23 mouse cellular contexts compared by ENCODE assay signal in the genomic region with DNA sequence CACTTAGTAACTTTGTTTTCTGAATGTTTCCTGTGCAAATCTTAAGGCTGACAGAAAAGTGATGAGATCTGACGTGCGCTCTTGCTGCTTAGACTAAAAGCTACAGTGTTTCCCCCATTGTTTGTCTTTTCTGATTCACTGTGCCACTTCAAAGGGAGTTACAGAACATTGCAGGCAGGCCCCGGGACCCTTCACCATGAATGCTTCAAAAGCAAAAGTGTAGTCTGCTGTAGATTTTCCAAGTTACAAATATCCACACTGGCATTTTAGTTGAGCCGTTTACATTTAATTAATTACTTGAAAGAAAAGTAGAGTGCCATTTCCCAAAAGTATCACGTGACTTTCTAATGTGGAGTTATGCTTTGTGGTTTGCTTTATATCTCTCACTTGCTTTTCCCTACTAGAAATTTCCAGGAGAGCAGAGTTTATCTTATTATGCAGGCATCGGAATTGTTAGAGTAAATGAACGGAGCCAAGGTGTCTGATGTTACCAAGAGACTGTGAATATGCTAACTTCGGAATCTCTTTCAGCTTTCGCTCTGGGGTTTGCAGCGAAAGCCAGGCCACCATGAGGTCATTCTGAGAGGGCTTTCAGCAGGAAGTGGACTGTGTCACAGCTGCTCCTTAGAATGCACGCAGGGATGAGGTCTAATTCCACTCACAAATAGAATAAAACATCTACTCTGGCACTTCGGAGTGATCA. TPM values are rescaled to one million over a fixed set of nuclear protein-coding genes. Genes with fewer than 3 reads are reported as not detected.
DNase-seq lines count a peak whose midpoint lies in the region; ATAC-seq and TF ChIP-seq lines count a peak whose summit lies in the region.
"Had no signal": no experiment of that assay in that cellular context is flagged by ENCODE, and none has a peak within 500 bp of the region (broad histone marks: within the 10 kb centered on the region; RNA-seq: fewer than 3 reads in every experiment).

No protein-coding gene starts in this region.

- 48% methylated on average over 12 of the region's 12 CpGs for WGBS in forebrain, embryonic 10.5 days
- WGBS in forebrain, embryonic 13.5 days = 17% methylated on average over 12 of the region's 12 CpGs
- 18% methylated on average over 12 of the region's 12 CpGs for WGBS in kidney, postnatal 0 days
- WGBS in midbrain, embryonic 14.5 days = 11% methylated on average over 12 of the region's 12 CpGs
- 20% methylated on average over 12 of the region's 12 CpGs for WGBS in neural tube, embryonic 15.5 days

- peaks cover 39% of the 10 kb centered on the region for H3K4me1 ChIP-seq in forebrain, embryonic 10.5 days
- peaks cover 25% of the 10 kb centered on the region for H3K4me1 ChIP-seq in forebrain, embryonic 13.5 days
- 0 out of 2 replicates have a peak, but pooled peaks cover 6% of the 10 kb centered on the region for H3K4me1 ChIP-seq in kidney, postnatal 0 days (replicated peaks; ENCODE audit: insufficient read depth, low read length)
- peaks cover 6% of the 10 kb centered on the region; the same call in 1 of the 2 replicates for H3K4me1 ChIP-seq in midbrain, embryonic 14.5 days (ENCODE audit: control insufficient read depth, insufficient read depth, low read length)
- 0 out of 2 replicates have a peak, but pooled peaks cover 2% of the 10 kb centered on the region for H3K4me1 ChIP-seq in neural tube, embryonic 15.5 days

- no peak for TF ChIP-seq CTCF in kidney, postnatal 0 days (IDR thresholded peaks at IDR 0.05; ENCODE audit: low read depth)

- no peak overlapping the region for H3K4me3 ChIP-seq in forebrain, embryonic 10.5 days
- H3K4me3 ChIP-seq in forebrain, embryonic 13.5 days = no peak overlapping the region
- no peak overlapping the region for H3K4me3 ChIP-seq in kidney, postnatal 0 days (replicated peaks; ENCODE audit: low read depth, low read length)
- H3K4me3 ChIP-seq in midbrain, embryonic 14.5 days (replicated peaks; ENCODE audit: low read depth, low read length) = no peak overlapping the region
- H3K4me3 ChIP-seq in neural tube, embryonic 15.5 days (replicated peaks) = no peak overlapping the region
- H3K4me3 ChIP-seq: embryonic facial prominence, embryonic 12.5 days; hindbrain, embryonic 15.5 days; kidney, embryonic 15.5 days; layer of hippocampus, adult 2 months had no signal

- no peak overlapping the region for H3K4me2 ChIP-seq in forebrain, embryonic 13.5 days
- H3K4me2 ChIP-seq in kidney, postnatal 0 days (ENCODE audit: low read length) = peak overlapping the region; percentile 13; the same call in 1 of the 2 replicates
- H3K4me2 ChIP-seq in midbrain, embryonic 14.5 days (ENCODE audit: low read length) = no peak overlapping the region
- H3K4me2 ChIP-seq in neural tube, embryonic 15.5 days = no peak overlapping the region
- H3K4me2 ChIP-seq: embryonic facial prominence, embryonic 12.5 days; heart, embryonic 11.5 days; hindbrain, embryonic 15.5 days; kidney, embryonic 15.5 days had no signal

- DNase-seq in forebrain, embryonic 10.5 days (ENCODE audit: extremely low spot score, low spot score) = no peak
- peak; percentile 31 for DNase-seq in kidney, postnatal 0 days (ENCODE audit: low spot score)
- no peak for DNase-seq in kidney, adult 8-10 months
- peak; percentile 51 for DNase-seq in embryo, embryonic 10 days (ENCODE audit: low spot score)
- DNase-seq in midbrain, embryonic 14.5 days = peak; percentile 37
- DNase-seq: adrenal gland, postnatal 14 days; cerebellum, adult 11-12 months; cerebellum, postnatal 14 days; gastrocnemius, postnatal 36 days; heart, postnatal 10 days; left cerebral cortex, postnatal 4 days; liver; lung, postnatal 10 days; thymus, adult 2 months had no signal

- H3K9me3 ChIP-seq in forebrain, embryonic 10.5 days = no peaks in the 10 kb centered on the region
- H3K9me3 ChIP-seq in forebrain, embryonic 13.5 days (replicated peaks) = no peaks in the 10 kb centered on the region
- H3K9me3 ChIP-seq in kidney, postnatal 0 days (replicated peaks; ENCODE audit: low read length) = no peaks in the 10 kb centered on the region
- no peaks in the 10 kb centered on the region for H3K9me3 ChIP-seq in midbrain, embryonic 14.5 days (ENCODE audit: control insufficient read depth, low read length)
- H3K9me3 ChIP-seq in neural tube, embryonic 15.5 days (replicated peaks) = no peaks in the 10 kb centered on the region
- H3K9me3 ChIP-seq: embryonic facial prominence, embryonic 12.5 days; hindbrain, embryonic 15.5 days; kidney, embryonic 15.5 days had no signal

- peak overlapping the region; percentile 35; the same call in 1 of the 2 replicates for H3K27ac ChIP-seq in forebrain, embryonic 10.5 days
- H3K27ac ChIP-seq in forebrain, embryonic 13.5 days = no peak overlapping the region
- H3K27ac ChIP-seq in kidney, postnatal 0 days = no peak overlapping the region
- H3K27ac ChIP-seq in midbrain, embryonic 14.5 days (replicated peaks; ENCODE audit: low read depth, low read length) = no peak overlapping the region
- H3K27ac ChIP-seq in neural tube, embryonic 15.5 days (replicated peaks) = no peak overlapping the region
- H3K27ac ChIP-seq: embryonic facial prominence, embryonic 12.5 days; hindbrain, embryonic 15.5 days; kidney, embryonic 15.5 days; layer of hippocampus, adult 2 months had no signal

- H3K36me3 ChIP-seq in forebrain, embryonic 10.5 days (replicated peaks) = peaks cover 7% of the 10 kb centered on the region; the same call in 1 of the 2 replicates
- H3K36me3 ChIP-seq in forebrain, embryonic 13.5 days (ENCODE audit: poor library complexity, severe bottlenecking) = peaks cover 54% of the 10 kb centered on the region
- H3K36me3 ChIP-seq in kidney, postnatal 0 days (ENCODE audit: insufficient read depth, low read length) = no peaks in the 10 kb centered on the region
- peaks cover 40% of the 10 kb centered on the region for H3K36me3 ChIP-seq in midbrain, embryonic 14.5 days (ENCODE audit: control insufficient read depth, insufficient read depth, low read length)
- peaks cover 32% of the 10 kb centered on the region for H3K36me3 ChIP-seq in neural tube, embryonic 15.5 days
- H3K36me3 ChIP-seq: embryonic facial prominence, embryonic 12.5 days; kidney, embryonic 15.5 days had no signal

- no peaks in the 10 kb centered on the region for H3K27me3 ChIP-seq in forebrain, embryonic 10.5 days (ENCODE audit: poor library complexity, severe bottlenecking)
- no peaks in the 10 kb centered on the region for H3K27me3 ChIP-seq in forebrain, embryonic 13.5 days
- no peaks in the 10 kb centered on the region for H3K27me3 ChIP-seq in kidney, postnatal 0 days (ENCODE audit: insufficient read depth, low read length)
- H3K27me3 ChIP-seq in midbrain, embryonic 14.5 days (ENCODE audit: control insufficient read depth, insufficient read depth, low read length) = no peaks in the 10 kb centered on the region
- no peaks in the 10 kb centered on the region for H3K27me3 ChIP-seq in neural tube, embryonic 15.5 days (replicated peaks)
- H3K27me3 ChIP-seq: embryonic facial prominence, embryonic 12.5 days; hindbrain, embryonic 15.5 days; kidney, embryonic 15.5 days had no signal

- no peak overlapping the region for H3K9ac ChIP-seq in forebrain, embryonic 13.5 days
- H3K9ac ChIP-seq in kidney, postnatal 0 days (ENCODE audit: low read depth, low read length) = no peak overlapping the region
- H3K9ac ChIP-seq in midbrain, embryonic 14.5 days (replicated peaks; ENCODE audit: low read length) = no peak overlapping the region
- H3K9ac ChIP-seq in neural tube, embryonic 15.5 days (replicated peaks) = no peak overlapping the region
- H3K9ac ChIP-seq: embryonic facial prominence, embryonic 12.5 days; hindbrain, embryonic 15.5 days; kidney, embryonic 15.5 days had no signal

- ATAC-seq in forebrain, embryonic 13.5 days = no peak
- no peak for ATAC-seq in kidney, postnatal 0 days (replicated peaks; ENCODE audit: low FRiP score, low read depth)
- no peak for ATAC-seq in midbrain, embryonic 14.5 days (ENCODE audit: low FRiP score, low TSS enrichment)
- no peak for ATAC-seq in neural tube, embryonic 15.5 days (ENCODE audit: low FRiP score)
- no peak for ATAC-seq in granulocyte monocyte progenitor cell, adult 5-6 weeks (replicated peaks; ENCODE audit: poor library complexity, severe bottlenecking)
- ATAC-seq: intestine, embryonic 16.5 days had no signal

RNA-seq across cellular contexts. Expression of a gene that starts 15.8 kb away (rescaled TPM):
- 2.8 and 3.1 TPM in 2 replicates for polyA plus RNA-seq in forebrain, embryonic 10.5 days (2016; fragmentation: Nextera tagmentation; extraction: Ambion mirVana)
- 2.1 and 2.4 TPM in 2 replicates for polyA plus RNA-seq in forebrain, embryonic 13.5 days (2015; fragmentation: Nextera tagmentation; extraction: Ambion mirVana)
- polyA plus RNA-seq in kidney, postnatal 0 days (2015; fragmentation: Nextera tagmentation; extraction: Ambion mirVana) = 1.9 and 2.1 TPM in 2 replicates
- 1.9 and 2.7 TPM in 2 replicates for polyA plus RNA-seq in midbrain, embryonic 14.5 days (2014; fragmentation: Nextera tagmentation; extraction: Ambion mirVana)
- polyA plus RNA-seq in neural tube, embryonic 15.5 days (2015; fragmentation: Nextera tagmentation; extraction: Ambion mirVana) = 2.6 TPM in 2 replicates
- 5.2 and 5.3 TPM in 2 replicates for total RNA-seq in granulocyte monocyte progenitor cell, adult 5-6 weeks (2014; fragmentation: Nextera tagmentation)
- 6.5 and 7.9 TPM in 2 replicates for total RNA-seq in granulocyte monocyte progenitor cell, adult 5-6 weeks (2017)

Comparison
In these comparisons a context has a peak if more than half of its experiments do, and no peak if none do; other contexts are left out.
1. DNase-seq: peak in kidney, postnatal 0 days (single experiment), embryo, embryonic 10 days (single experiment) and midbrain, embryonic 14.5 days (single experiment); none in forebrain, embryonic 10.5 days (single experiment) and kidney, adult 8-10 months (0 of 2).